Mouse (Mus musculus) c-Kit-positive CD71-positive TER-119-positive erythroid progenitor cells, embryonic 14.5 days (primary cell): ENCODE results near the gene Adprh.

ENCODE experiments used
- DNase-seq: peaks from one replicate; pipeline ENCODE4 v3.0.0-alpha.2; 2013; ENCODE audit warnings: low spot score

Gene Adprh

DNA sequence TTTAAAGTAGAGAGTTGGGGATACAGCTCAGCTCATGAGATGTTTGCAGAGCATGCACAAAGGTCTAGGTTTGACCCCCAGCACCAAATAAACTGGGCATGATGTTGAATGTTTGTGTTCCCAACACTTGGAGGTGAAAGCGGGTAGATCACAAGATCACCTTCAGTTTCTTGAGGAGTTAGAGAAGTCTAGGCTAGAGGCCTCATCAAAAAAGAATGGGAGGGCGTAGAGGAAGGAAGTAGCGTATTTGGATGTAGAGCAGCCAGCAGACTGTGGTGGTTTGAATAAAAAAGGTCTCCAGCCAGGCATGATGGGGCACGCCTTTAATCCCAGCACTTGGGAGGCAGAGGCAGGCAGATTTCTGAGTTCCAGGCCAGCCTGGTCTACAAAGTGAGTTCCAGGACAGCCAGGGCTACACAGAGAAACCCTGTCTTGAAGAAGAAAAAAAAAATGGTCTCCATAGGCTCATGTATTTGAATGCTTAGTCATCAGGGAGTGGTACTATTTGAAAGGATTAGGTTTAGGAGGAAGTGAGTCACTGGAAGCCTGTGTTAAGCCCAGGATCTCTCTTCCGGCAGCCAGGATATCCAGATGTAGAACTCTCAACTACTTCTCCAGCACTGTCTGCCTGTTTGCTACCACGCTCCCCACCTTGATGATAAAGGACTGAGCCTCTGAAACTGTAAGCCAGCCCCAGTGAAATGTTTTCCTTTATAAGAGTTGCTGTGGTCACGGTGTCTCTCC, 8.6 kb downstream of the Adprh start:
- no peak for DNase-seq

DNA sequence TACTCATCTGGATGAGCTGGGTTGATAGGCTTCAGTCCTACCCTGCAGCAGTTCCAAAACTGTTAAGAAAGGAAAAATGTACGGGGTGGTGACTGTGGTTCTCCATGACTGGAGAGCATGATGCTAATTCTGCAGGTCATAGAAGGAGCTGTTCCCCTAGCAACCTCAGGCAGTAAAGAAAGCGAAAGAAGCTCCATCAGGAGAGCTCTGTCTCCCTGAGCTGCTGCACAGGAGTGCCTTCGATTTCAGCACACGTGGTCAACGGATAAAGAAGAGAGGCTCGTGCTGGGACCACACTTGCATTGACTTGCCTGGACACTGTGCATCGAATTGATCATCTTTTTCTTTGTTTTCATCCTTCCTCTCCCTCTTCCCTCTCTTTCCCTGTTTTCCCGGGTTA, 10.3 kb downstream of the Adprh start:
- no peak for DNase-seq

DNA sequence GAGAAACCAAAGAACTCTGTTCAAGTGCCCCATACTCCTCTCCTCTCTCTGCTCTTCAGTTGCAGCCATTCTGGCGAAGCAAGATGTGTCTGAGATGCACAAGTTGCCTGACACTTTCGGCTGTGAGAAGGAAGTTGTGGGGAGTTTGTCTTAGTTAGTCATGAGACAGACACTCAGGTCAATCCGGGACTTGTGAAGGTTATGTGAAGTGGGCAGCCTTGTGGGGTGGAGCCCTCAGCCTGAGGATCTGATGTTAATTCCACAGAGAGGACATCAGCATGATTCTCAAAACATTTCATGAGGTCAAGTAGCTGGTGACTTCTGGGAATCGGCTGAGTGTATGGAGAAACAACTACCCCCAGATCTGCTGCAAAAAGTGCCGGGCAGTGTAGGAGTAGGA, 10.9 kb downstream of the Adprh start:
- no peak for DNase-seq

DNA sequence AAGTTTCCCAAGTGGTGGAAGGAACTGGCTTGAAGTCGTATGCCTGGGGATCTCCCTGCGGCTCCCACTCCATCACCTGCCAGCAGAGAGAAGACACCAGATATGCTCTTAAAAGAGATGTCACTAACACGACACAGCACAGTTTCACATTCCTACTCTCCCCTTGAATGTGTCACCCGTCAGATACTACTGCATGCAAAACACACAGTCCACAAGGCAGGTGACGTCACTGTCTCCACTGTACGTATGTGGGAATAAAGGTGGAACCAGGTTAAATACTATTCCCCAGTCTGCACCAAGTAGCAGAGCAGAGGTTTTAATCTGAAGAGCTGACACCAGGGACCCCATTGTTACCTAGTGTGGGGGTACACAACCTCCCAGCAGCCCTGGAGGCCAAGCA, 12.1 kb downstream of the Adprh start:
- no peak for DNase-seq

DNA sequence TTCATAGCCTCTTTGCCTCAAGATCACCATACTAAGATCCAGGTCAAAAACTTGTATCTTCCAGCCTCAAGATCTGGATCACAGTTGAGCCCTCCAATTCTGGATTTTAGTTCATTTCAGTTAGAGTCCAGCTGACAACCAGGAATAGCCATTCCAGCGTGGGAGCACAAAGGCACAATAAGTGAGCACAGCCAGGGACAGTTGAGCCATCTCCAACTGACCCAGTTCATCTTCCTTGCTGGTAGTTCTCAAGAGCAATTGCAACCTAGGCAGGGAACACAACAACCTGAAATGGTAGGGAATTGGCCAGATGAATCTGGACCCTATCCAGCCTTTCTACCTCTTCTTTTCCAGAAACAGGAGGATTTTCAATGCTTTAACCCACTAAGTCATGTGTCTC, 13.3 kb downstream of the Adprh start:
- DNase-seq = no peak

DNA sequence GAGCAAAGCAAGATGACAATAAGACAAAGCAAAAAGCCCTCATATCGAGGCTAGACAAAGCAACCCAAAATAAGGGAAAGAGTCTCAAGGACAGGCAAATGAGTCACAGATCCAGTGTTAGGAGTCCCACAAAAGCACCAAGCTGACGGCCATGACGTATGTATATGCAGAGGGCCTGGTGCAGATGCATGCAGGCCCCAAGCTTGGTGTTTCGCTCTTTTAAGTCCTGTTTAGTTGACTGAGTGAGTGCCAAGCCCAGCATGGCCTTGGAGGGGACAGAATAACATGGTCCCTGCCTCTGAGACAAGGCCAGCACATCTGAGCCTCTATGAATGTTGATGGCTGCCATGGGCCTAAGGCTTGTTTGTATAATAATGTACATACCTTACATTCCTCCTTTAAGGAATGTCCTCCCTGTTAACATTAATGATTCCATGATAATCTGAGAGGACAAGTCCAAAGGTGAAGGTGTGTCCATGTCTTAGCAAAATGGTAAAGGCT, 18.2 kb downstream of the Adprh start:
- no peak for DNase-seq

DNA sequence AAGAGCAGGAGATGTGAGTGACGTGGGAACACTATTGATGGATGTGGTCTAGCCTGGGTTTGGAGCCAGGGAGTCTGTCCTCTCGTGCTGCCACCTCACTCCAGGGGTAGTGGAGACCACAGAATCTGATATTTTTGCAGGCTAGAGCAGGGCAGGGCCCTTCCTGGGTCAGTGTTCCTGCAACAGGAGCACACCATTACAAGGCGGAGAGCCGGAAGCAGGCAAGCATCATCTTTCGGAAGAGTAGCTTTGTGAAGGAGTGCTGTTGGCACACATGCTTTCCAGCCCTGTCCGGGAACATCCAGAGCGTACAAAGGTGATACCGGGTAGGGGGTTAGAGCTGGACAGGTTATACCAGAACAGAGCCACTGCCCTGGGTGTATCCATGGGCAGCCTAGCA, 19.0 kb downstream of the Adprh start:
- no peak for DNase-seq

DNA sequence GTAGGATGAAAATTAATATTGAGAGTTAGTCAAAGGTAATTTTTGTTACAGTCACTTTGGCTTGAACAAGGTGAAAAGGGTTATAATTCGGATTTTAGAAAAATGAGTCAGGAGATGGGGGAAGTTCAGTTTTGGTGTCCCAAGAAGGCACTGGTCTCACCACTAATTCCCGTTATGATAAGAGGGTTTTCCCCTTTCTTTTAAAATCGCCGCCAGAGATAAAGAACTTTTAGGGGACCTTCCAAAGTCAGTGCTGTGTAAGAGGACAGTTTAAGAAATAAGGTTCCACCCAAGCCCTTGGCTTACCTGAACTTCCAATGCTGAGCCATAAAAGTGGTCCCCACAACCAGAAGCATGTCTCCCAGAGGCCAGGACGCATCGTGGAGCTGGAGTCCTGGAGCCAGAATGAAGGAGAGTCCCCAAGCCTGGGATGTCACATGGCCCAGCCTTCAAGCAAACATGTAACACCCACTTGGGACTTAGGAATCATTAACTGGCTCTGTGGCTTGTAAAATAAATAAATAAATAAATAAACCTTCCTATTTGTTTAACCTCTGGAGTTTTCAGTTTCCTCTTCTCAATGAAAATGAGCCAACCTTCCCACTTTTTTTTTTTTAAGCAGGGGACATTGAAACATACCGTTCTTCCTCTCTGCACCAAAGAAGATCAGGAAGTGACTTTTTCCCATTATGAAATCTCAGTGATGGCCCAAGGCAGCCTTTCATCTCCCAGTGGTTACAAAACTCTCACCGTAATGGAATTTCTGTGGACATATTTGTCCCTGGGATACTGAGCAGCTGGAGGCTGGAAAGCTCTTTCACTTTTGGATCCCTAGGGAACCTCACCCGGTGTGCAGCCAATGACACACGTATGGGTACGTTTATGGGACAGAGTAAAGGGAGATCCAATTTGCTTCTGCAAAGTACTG, 19.7 kb downstream of the Adprh start, which contains the start of gene Pla1a:
Pla1a (minus strand) TSS at position 648 of the 928 bp plus-strand sequence.
- no peak for DNase-seq

DNA sequence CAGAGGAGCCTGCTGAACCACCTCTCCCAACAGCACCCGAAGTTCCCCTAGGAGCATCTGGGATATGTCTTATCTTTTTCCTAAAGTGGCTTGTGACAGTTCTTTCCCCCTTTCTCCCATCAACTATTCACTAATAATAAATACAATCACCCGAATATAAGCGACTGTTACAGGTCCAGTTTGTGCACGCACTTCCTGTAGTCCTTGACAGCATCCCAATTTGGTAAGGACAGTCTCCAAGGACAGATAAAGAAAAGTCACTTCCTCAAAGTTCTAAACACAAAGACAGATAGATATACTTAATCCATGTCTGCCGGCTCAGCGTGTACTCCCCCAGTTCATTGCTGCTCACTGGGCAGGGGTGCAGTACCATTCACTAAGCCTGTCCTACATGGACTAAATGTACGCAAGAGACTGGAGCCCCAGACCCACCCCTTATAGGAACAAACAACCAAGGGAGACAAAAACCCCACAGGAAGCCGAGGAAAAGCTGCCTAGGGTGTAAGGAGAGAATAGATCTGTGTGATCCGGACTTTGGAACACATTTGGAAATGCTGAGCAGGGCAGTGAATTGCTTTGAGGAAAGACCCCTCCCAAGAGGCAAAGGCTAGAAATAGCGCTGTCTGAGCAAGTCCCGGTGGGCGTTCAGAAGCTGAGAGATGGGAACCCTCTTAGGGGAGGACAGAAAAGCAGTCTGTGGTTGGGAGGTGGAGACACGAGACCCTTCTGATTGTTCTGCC, 20.9 kb downstream of the Adprh start:
- no peak for DNase-seq

DNA sequence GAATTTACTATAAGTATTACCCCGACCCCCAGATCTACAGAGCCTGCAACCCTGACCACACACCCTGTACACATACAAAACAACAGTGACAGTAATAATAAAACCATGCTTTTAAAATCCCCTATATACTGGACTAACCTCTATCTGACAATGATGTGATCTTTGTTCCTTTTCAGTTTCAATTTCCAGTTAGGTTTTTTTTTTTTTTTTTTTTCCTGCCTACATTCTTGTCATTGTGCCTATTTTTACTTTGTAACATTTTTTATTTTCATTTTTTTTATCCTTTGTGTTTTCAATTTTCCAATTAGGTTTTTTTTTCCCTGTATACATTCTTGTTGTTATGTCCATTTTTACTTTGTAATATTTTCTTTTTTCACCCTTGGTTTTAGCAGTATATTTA, 26.7 kb downstream of the Adprh start:
- DNase-seq = no peak

DNA sequence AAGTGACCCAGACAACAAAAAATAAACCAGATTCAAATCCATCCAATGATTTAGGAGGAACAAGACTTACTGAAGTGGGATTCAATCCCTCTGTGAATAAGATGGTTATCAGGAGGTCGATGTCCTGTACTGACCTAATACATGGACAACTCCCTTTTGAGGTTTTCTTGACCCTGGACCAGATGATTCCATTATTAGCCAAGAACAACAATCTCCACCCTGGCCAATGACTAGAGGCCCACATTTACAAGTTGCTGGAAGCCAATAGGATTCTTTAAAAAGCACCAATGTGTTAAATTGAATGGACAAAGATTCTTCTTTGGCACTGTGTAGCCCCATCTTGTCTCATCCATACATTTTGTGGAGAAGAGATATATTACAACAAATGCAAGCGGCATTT, 27.1 kb downstream of the Adprh start:
- DNase-seq = no peak

DNA sequence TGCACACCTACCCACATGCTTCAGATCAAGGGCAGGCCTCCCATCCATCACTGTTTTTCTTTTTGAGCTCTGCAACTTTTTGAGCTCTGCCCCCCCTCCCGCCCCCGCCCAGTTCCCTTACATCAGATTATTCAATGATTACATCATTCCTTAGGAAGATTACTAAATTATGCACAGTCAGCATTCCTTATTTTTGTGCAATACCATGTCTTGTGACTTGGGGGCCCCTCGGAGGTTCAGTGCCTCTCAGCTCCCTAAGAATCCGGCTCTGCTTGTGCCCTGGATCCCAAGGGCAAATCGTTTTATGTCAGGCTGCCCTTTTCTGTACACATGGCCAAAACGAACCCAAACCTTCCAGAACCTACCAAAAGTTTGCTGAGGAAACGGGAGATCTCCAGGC, 37.5 kb downstream of the Adprh start:
- no peak for DNase-seq

DNA sequence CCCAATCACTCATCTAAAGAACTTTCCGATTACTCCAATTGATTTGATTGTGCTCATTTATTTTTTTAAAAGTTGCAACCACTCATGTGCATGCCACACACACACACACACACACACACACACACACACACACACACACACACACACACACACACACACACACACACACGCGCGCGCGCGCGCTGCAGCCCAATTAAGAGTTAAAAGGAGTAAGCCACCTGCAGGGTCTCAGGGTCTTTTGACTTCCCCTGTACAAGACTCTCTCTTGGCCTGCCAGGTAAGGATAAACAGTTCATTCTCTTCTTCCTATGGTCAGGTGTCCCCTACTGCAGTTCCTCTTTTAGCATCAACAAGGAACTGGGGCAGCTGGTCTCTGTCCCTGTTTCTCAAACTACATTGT, 44.1 kb downstream of the Adprh start:
- no peak for DNase-seq

DNA sequence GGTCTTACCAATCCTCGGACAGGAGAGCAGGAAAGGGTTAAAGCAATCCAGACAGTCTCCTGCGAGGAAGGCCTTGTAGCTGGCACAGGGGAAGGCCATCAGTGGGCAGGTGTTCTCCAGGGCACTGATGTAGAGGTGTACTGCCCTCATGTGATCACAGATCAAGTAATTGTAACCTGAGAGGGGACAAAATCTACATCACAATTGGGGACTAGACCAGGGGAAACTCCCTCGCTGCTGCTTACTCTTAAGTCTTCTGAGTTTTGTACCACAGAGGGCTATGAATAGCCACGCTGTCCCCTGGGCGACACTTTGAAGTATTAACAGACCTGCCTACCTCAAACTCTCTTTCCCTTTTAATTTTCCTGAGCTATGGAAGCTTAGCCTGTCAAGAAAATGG, 44.9 kb downstream of the Adprh start:
- DNase-seq = no peak

DNA sequence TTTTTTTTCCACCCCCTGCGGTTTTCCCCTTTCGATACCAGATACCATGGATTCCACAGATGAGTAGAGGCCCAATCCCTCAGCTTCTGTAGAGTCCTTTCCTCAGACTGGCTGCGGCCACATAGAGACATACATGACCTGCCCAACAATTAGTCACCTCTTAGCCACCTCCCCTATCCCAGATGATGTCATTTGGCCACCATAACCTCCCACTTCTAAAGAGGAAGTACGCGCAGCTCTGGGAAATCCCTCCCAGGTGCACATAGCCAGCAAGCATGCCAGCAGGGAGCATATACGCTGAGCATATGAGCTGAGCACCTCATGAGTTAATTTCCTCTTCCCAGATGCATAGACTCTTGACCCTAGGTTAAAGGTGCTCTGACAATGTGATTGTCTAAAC, 45.8 kb downstream of the Adprh start:
- DNase-seq = no peak

DNA sequence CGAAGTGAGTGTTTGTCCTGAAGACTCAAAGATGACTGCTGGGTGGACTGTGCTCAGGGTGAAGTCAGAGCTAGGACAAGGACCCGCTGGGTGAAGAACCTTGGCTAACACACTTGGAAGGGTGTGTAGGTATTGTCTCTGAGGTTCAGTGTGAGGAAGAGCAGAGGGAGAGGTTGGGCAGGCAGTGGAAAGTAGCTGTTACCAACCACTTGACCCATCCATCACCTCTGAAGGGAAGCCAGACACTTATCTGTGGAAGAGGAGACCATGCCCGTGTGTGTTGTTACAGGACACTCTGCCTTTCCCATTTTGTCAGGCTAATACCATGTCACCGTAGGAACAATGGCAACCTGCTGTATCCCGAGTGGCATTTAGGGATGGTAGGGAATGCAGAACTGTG, 46.2 kb downstream of the Adprh start:
- DNase-seq = no peak

DNA sequence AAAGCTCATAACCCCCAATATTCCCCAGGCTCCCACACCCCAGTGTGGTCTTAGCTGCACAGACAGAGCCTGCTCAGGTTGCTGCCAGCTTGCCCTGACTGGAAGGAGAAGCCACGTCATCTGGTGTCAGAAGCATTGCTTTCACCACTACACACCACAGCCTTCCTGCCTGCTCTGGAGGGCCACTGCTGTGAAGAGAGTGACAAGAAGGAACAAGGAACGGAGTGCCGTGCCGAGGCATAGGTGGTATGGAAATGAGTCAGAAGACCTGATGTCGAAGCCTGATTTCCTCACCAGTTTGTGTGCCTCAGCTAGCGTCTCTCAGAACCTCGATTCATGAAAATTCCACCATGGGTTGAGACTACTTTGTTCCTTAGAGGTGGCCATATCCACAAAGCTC, 48.9 kb downstream of the Adprh start:
- no peak for DNase-seq

DNA sequence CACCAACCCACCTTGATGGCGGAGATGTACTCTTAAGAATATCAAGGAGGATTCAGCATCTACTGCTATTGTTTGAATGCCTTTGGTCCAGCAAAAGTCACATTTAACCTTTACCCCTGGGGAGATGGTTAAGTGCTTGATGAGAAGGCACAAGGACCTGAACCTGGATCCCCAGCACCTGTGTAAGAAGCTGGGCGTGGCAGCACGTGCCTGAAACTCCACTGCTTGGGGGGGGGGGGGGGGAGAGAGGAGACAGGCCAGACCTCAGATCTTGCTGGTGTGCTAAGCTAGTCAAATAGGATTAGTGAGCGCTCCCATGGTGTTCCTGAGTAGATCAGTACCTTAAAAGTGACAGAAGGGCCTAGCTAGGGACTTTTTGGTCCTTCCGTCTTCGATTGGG, 51.0 kb downstream of the Adprh start:
- DNase-seq = no peak

DNA sequence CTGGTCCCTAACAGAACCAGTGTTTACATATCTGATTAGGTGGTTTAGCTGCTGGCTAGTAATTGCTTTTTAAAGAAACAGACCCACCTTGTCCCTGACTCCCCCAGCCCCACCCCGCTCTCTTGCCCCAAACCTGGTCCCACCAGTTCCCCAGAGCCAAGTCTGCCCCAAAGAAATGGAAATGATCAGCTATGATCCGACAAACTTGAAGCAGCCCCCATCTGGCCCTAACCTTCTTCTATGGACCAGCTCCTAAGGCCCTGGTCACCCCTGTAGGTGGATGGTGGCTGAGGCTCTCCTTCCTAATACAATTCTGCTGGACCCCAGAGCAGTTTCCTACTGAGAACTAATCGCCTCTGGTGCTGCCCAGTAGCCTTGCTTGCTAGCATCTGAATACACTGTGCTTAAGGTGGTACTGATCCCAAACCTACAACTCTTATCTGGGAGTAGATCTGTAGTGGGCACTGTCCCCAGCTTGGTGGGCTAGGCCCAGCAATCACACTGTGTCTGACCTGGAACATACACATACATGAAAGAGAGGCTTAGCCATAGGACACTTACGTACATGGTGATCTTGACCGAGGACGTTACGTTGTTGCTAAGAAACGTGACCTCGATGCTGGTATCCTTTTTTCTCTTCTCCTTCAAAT, 52.1 kb downstream of the Adprh start:
- DNase-seq = no peak

DNA sequence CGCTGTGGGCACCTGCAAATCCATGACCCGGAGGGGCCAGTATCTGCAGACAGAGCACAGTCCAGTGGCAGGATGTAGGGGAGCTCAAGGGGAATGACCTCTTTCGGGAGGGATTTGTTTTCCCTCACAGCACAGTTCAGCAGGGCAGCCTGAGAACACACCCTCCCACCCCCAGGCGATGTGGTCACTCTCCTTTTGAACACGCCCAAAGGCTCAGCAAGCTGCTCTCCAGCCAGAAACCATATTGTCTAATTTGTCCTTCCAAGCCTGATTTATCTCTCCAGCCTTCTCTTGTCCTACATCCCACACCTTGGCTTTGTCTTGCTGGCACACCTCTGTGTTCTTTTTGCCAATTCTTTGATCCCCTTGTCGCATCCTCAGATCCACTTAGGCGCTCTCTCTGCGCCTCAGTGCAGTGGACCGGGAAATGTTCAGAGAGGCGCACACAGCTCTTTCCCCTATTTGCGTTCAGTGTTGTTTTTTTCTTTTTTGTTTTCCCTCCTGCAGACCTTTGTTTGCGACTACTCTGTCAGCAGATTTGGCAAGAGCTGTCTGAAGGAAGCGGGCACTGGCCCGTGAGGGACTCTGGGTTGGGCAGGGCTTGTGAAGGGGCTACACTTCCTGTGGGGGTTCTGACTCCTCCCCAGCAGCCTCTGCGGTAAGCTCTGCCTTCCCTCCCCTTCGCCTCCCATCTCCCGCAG, 52.8 kb downstream of the Adprh start:
- no peak for DNase-seq

DNA sequence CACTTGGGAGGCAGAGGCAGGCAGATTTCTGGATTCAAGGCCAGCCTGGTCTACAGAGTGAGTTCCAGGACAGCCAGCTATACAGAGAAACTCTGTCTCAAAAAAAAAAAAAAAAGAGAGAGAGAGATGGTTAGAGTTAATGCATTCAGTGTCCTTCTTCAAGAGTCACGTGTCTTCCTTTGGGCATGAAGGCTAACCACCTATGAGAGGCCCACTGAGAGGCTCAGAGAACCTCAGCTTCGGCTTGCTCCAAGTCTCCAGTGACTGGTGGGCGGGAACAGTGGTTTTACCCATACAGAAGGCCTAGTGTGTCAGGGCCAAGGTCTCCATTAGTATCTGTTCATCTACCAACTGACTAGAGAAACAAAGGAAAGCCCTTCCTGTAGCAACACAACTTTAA, 53.4 kb downstream of the Adprh start:
- no peak for DNase-seq
